Mouse (Mus musculus) stomach, postnatal 0 days (tissue): ENCODE measurements around the gene Pla2g4d.

ENCODE experiments used
- CTCF ChIP-seq: IDR thresholded peaks from 2 replicates; pipeline ENCODE4 v1.5.1; 2016; ENCODE audit warnings: antibody characterized with exemption, low read depth, mild to moderate bottlenecking, moderate library complexity
- EP300 ChIP-seq: optimal IDR thresholded peaks from 2 replicates; pipeline ENCODE3; 2016; ENCODE audit warnings: antibody characterized with exemption

- TF ChIP-seq EP300: no peak
- no peak for TF ChIP-seq CTCF
Observed at GRCm38 (mm10) chr2:120285639-120286038, 3.4 kb downstream of the Pla2g4d start.
